In the genomic region with DNA sequence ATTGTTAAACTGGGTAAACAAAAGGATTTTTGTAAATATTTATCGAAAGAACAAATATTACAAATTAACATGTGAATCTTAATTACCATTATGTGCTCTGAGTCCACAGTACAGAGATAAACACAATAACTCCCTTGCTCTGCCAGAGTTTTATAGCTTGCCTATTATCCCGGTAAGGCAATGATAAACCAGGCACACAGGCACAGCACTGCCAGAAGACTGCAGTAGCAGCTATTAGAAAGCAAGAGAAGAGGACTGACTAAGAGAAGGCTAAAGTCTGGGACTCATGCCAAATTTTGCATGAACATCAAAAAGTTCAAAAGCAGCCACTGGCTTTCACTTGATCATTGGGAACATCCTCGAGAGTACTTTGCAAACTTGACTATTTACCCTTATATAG, we compare ENCODE assay signal across 22 mouse cellular contexts.
A peak's percentile ranks its signal among the peaks of the same experiment; 100 is the strongest.
DNase-seq lines count a peak whose midpoint lies in the region; ATAC-seq lines count a peak whose summit lies in the region.
"Had no signal": no experiment of that assay in that cellular context is flagged by ENCODE, and none has a peak within 500 bp of the region (broad histone marks: within the 10 kb centered on the region; RNA-seq: fewer than 3 reads in every experiment).

No protein-coding gene starts in this region.

- 0 out of 2 replicates have a peak, but pooled peaks have one; percentile 31 for ATAC-seq in forebrain, embryonic 11.5 days (replicated peaks; ENCODE audit: low FRiP score)
- no peak for ATAC-seq in forebrain, embryonic 16.5 days
- peak; percentile 59; the same call in 1 of the 2 replicates for ATAC-seq in hindbrain, embryonic 14.5 days (ENCODE audit: low FRiP score)
- ATAC-seq in neural tube, embryonic 13.5 days (ENCODE audit: low read depth), result peak; percentile 75
- ATAC-seq in neural tube, embryonic 15.5 days (ENCODE audit: low FRiP score), result no peak
- ATAC-seq in heart, embryonic 11.5 days (replicated peaks; ENCODE audit: insufficient number of reproducible peaks, low FRiP score, low TSS enrichment), result no peak
- ATAC-seq: activated CD4-positive, CD25-positive, alpha-beta regulatory T cell, adult 4 months; CD4-positive, CD25-positive, alpha-beta regulatory T cell, adult 4 months; Patski had no signal

- no peak overlapping the region for H3K4me2 ChIP-seq in forebrain, embryonic 11.5 days (ENCODE audit: low read depth, low read length, severe bottlenecking)
- no peak overlapping the region for H3K4me2 ChIP-seq in forebrain, embryonic 16.5 days (ENCODE audit: low read length)
- H3K4me2 ChIP-seq in hindbrain, embryonic 14.5 days (replicated peaks), result no peak overlapping the region
- no peak overlapping the region for H3K4me2 ChIP-seq in neural tube, embryonic 13.5 days
- no peak overlapping the region for H3K4me2 ChIP-seq in neural tube, embryonic 15.5 days
- H3K4me2 ChIP-seq in heart, embryonic 11.5 days, result no peak overlapping the region
- H3K4me2 ChIP-seq: heart, embryonic 13.5 days; hindbrain, embryonic 12.5 days had no signal

- no peak overlapping the region for H3K9ac ChIP-seq in forebrain, embryonic 11.5 days (ENCODE audit: low read length)
- H3K9ac ChIP-seq in forebrain, embryonic 16.5 days (replicated peaks; ENCODE audit: low read depth, low read length), result no peak overlapping the region
- H3K9ac ChIP-seq in hindbrain, embryonic 14.5 days, result no peak overlapping the region
- H3K9ac ChIP-seq in neural tube, embryonic 13.5 days, result no peak overlapping the region
- H3K9ac ChIP-seq in neural tube, embryonic 15.5 days (replicated peaks), result no peak overlapping the region
- H3K9ac ChIP-seq in heart, embryonic 11.5 days (ENCODE audit: low read depth, low read length), result no peak overlapping the region
- H3K9ac ChIP-seq: heart, embryonic 13.5 days; hindbrain, embryonic 12.5 days had no signal

- 86% methylated on average over 3 of the region's 3 CpGs for WGBS in forebrain, embryonic 11.5 days
- WGBS in forebrain, embryonic 16.5 days, result 39% methylated on average over 3 of the region's 3 CpGs
- WGBS in hindbrain, embryonic 14.5 days, result 62% methylated on average over 3 of the region's 3 CpGs
- 90% methylated on average over 3 of the region's 3 CpGs for WGBS in hindbrain, embryonic 10.5 days
- WGBS in neural tube, embryonic 13.5 days, result 53% methylated on average over 3 of the region's 3 CpGs
- WGBS in neural tube, embryonic 15.5 days, result 45% methylated on average over 3 of the region's 3 CpGs
- WGBS in heart, embryonic 11.5 days (ENCODE audit: insufficient replicate concordance), result 77% methylated on average over 3 of the region's 3 CpGs

- H3K27ac ChIP-seq in forebrain, embryonic 11.5 days (ENCODE audit: low read depth, low read length), result no peak overlapping the region
- H3K27ac ChIP-seq in forebrain, embryonic 16.5 days (ENCODE audit: low read length), result no peak overlapping the region
- no peak overlapping the region for H3K27ac ChIP-seq in hindbrain, embryonic 14.5 days
- H3K27ac ChIP-seq in hindbrain, embryonic 10.5 days, result no peak overlapping the region
- peak overlapping the region; percentile 33; the same call in 1 of the 2 replicates for H3K27ac ChIP-seq in neural tube, embryonic 13.5 days (replicated peaks)
- H3K27ac ChIP-seq in neural tube, embryonic 15.5 days (replicated peaks), result no peak overlapping the region
- no peak overlapping the region for H3K27ac ChIP-seq in heart, embryonic 11.5 days (ENCODE audit: low read depth, low read length)
- H3K27ac ChIP-seq: embryonic facial prominence, embryonic 10.5 days; gastrocnemius, adult 2 months; heart, embryonic 13.5 days; hindbrain, embryonic 12.5 days; hindbrain, postnatal 0 days had no signal

- H3K4me1 ChIP-seq in forebrain, embryonic 11.5 days (replicated peaks; ENCODE audit: control insufficient read depth, insufficient read depth, low read length), result peaks cover 3% of the 10 kb centered on the region; the same call in 1 of the 2 replicates
- H3K4me1 ChIP-seq in forebrain, embryonic 16.5 days (replicated peaks; ENCODE audit: control insufficient read depth, insufficient read depth, low read length), result peaks cover 4% of the 10 kb centered on the region; the same call in 1 of the 2 replicates
- no peaks in the 10 kb centered on the region for H3K4me1 ChIP-seq in hindbrain, embryonic 14.5 days (replicated peaks; ENCODE audit: control insufficient read depth, insufficient read depth, low read length)
- no peaks in the 10 kb centered on the region for H3K4me1 ChIP-seq in hindbrain, embryonic 10.5 days (replicated peaks)
- peaks cover 12% of the 10 kb centered on the region; the same call in 1 of the 2 replicates for H3K4me1 ChIP-seq in neural tube, embryonic 13.5 days (replicated peaks)
- H3K4me1 ChIP-seq in neural tube, embryonic 15.5 days, result peaks cover 11% of the 10 kb centered on the region; the same call in 1 of the 2 replicates
- H3K4me1 ChIP-seq in heart, embryonic 11.5 days (ENCODE audit: control insufficient read depth, insufficient read depth, low read length), result no peaks in the 10 kb centered on the region
- H3K4me1 ChIP-seq: embryonic facial prominence, embryonic 10.5 days; heart, embryonic 13.5 days; hindbrain, embryonic 12.5 days had no signal

- DNase-seq in forebrain, embryonic 11.5 days (ENCODE audit: low spot score), result no peak
- no peak for DNase-seq in hindbrain, embryonic 14.5 days (ENCODE audit: low spot score)
- no peak for DNase-seq in hindbrain, embryonic 10.5 days (ENCODE audit: low spot score)
- peak; percentile 41 for DNase-seq in brain, adult 2 months (ENCODE audit: low read depth, low spot score)
- DNase-seq: adrenal gland, postnatal 14 days; B cell, adult 2 months; cerebellum, adult 2 months; gastrocnemius, adult 2 months; gastrocnemius, postnatal 25 days; heart, postnatal 36 days had no signal

- no peaks in the 10 kb centered on the region for H3K36me3 ChIP-seq in forebrain, embryonic 11.5 days (ENCODE audit: control insufficient read depth, insufficient read depth, low read length)
- no peaks in the 10 kb centered on the region for H3K36me3 ChIP-seq in forebrain, embryonic 16.5 days (ENCODE audit: control insufficient read depth, insufficient read depth)
- no peaks in the 10 kb centered on the region for H3K36me3 ChIP-seq in hindbrain, embryonic 14.5 days (replicated peaks; ENCODE audit: control insufficient read depth, insufficient read depth)
- H3K36me3 ChIP-seq in hindbrain, embryonic 10.5 days, result no peaks in the 10 kb centered on the region
- H3K36me3 ChIP-seq in neural tube, embryonic 13.5 days, result no peaks in the 10 kb centered on the region
- no peaks in the 10 kb centered on the region for H3K36me3 ChIP-seq in neural tube, embryonic 15.5 days
- H3K36me3 ChIP-seq in heart, embryonic 11.5 days (ENCODE audit: control insufficient read depth, insufficient read depth, low read length), result no peaks in the 10 kb centered on the region
- H3K36me3 ChIP-seq: embryonic facial prominence, embryonic 10.5 days; G1E; heart, embryonic 13.5 days; hindbrain, embryonic 12.5 days had no signal

- no peaks in the 10 kb centered on the region for H3K27me3 ChIP-seq in forebrain, embryonic 11.5 days (ENCODE audit: control insufficient read depth, insufficient read depth, low read length)
- H3K27me3 ChIP-seq in forebrain, embryonic 16.5 days (replicated peaks; ENCODE audit: control insufficient read depth, insufficient read depth, low read length), result no peaks in the 10 kb centered on the region
- no peaks in the 10 kb centered on the region for H3K27me3 ChIP-seq in hindbrain, embryonic 14.5 days (ENCODE audit: control insufficient read depth, insufficient read depth, low read length)
- peaks cover 4% of the 10 kb centered on the region for H3K27me3 ChIP-seq in hindbrain, embryonic 10.5 days (ENCODE audit: insufficient read depth, poor library complexity, severe bottlenecking)
- no peaks in the 10 kb centered on the region for H3K27me3 ChIP-seq in neural tube, embryonic 13.5 days
- no peaks in the 10 kb centered on the region for H3K27me3 ChIP-seq in neural tube, embryonic 15.5 days (replicated peaks)
- H3K27me3 ChIP-seq in heart, embryonic 11.5 days (ENCODE audit: control insufficient read depth, insufficient read depth, low read length), result no peaks in the 10 kb centered on the region
- H3K27me3 ChIP-seq: heart, embryonic 13.5 days; hindbrain, embryonic 12.5 days; Patski had no signal

- H3K4me3 ChIP-seq in forebrain, embryonic 11.5 days (ENCODE audit: low read depth, low read length), result no peak overlapping the region
- H3K4me3 ChIP-seq in forebrain, embryonic 16.5 days (replicated peaks; ENCODE audit: low read length), result no peak overlapping the region
- H3K4me3 ChIP-seq in hindbrain, embryonic 14.5 days (replicated peaks; ENCODE audit: low read length), result no peak overlapping the region
- no peak overlapping the region for H3K4me3 ChIP-seq in hindbrain, embryonic 10.5 days
- no peak overlapping the region for H3K4me3 ChIP-seq in neural tube, embryonic 13.5 days
- no peak overlapping the region for H3K4me3 ChIP-seq in neural tube, embryonic 15.5 days (replicated peaks)
- H3K4me3 ChIP-seq in heart, embryonic 11.5 days (ENCODE audit: low read depth, low read length), result no peak overlapping the region
- H3K4me3 ChIP-seq: embryonic facial prominence, embryonic 10.5 days; gastrocnemius, adult 2 months; heart, embryonic 13.5 days; hindbrain, embryonic 12.5 days had no signal

- no peaks in the 10 kb centered on the region for H3K9me3 ChIP-seq in forebrain, embryonic 11.5 days (ENCODE audit: control insufficient read depth, low read length)
- no peaks in the 10 kb centered on the region for H3K9me3 ChIP-seq in forebrain, embryonic 16.5 days (ENCODE audit: control insufficient read depth, low read length)
- H3K9me3 ChIP-seq in hindbrain, embryonic 14.5 days (ENCODE audit: control insufficient read depth, low read length), result no peaks in the 10 kb centered on the region
- no peaks in the 10 kb centered on the region for H3K9me3 ChIP-seq in hindbrain, embryonic 10.5 days
- no peaks in the 10 kb centered on the region for H3K9me3 ChIP-seq in neural tube, embryonic 13.5 days
- no peaks in the 10 kb centered on the region for H3K9me3 ChIP-seq in neural tube, embryonic 15.5 days (replicated peaks)
- H3K9me3 ChIP-seq in heart, embryonic 11.5 days (replicated peaks; ENCODE audit: control insufficient read depth, low read length), result no peaks in the 10 kb centered on the region
- H3K9me3 ChIP-seq: embryonic facial prominence, embryonic 10.5 days; G1E; heart, embryonic 13.5 days; hindbrain, embryonic 12.5 days had no signal

Comparison
In these comparisons a context has a peak if more than half of its experiments do, and no peak if none do; other contexts are left out.
1. ATAC-seq: peak in forebrain, embryonic 11.5 days (single experiment), hindbrain, embryonic 14.5 days (single experiment) and neural tube, embryonic 13.5 days (single experiment); none in forebrain, embryonic 16.5 days (single experiment), neural tube, embryonic 15.5 days (single experiment) and heart, embryonic 11.5 days (single experiment).